Mouse (Mus musculus) heart, embryonic 15.5 days (tissue): Measurements from ENCODE around the gene Fam47c. TPM values are rescaled to one million over a fixed set of nuclear protein-coding genes. Genes with fewer than 3 reads are reported as not detected.

Experiments used
- ATAC-seq: fragments of 200-750 bp; cut with Nextera tagmentation; replicated peaks from 2 replicates; pipeline ENCODE4 v1.8.0; 2017; ENCODE audit warnings: low read depth, moderate TSS enrichment; ENCODE audit not compliant: insufficient number of reproducible peaks, insufficient read depth, low FRiP score
- H3K27ac ChIP-seq: fragments of 300-500 bp; sonication (generic); 2 replicates; pipeline ENCODE4 v1.5.1; 2015; ENCODE audit warnings: mild to moderate bottlenecking, inconsistent platforms
- H3K27me3 ChIP-seq: fragments of 300-500 bp; sonication (generic); 2 replicates; pipeline ENCODE4 v1.6.1; 2015; ENCODE audit warnings: inconsistent platforms
- H3K36me3 ChIP-seq: fragments of 300-500 bp; sonication (generic); 2 replicates; pipeline ENCODE4 v1.6.1; 2015; ENCODE audit warnings: mild to moderate bottlenecking, inconsistent platforms
- H3K4me1 ChIP-seq: fragments of 300-500 bp; sonication (generic); replicated peaks from 2 replicates; pipeline ENCODE4 v1.6.1; 2015; ENCODE audit warnings: inconsistent platforms
- H3K4me2 ChIP-seq: fragments of 300-500 bp; sonication (generic); 2 replicates; pipeline ENCODE4 v1.6.1; 2015; ENCODE audit warnings: inconsistent platforms, mild to moderate bottlenecking, moderate library complexity
- H3K4me3 ChIP-seq: fragments of 300-500 bp; sonication (generic); 2 replicates; pipeline ENCODE4 v1.5.1; 2015; ENCODE audit warnings: mild to moderate bottlenecking, inconsistent platforms
- H3K9ac ChIP-seq: fragments of 300-500 bp; sonication (generic); 2 replicates; pipeline ENCODE4 v1.6.1; 2015; ENCODE audit warnings: mild to moderate bottlenecking, inconsistent platforms
- H3K9me3 ChIP-seq: fragments of 300-500 bp; sonication (generic); replicated peaks from 2 replicates; pipeline ENCODE4 v1.6.1; 2016; ENCODE audit warnings: inconsistent platforms
- WGBS: fragments of 180-500 bp; shearing (Covaris S2); methylation state at CpG from one replicate; pipeline ENCODE4 v1.1.7; 2015; ENCODE audit warnings: mixed read lengths; 5-methylcytosine and 5-hydroxymethylcytosine counted together
- polyA plus RNA-seq: library from polyadenylated mRNA; unstranded; fragments of >200 nt; fragmentation: Nextera tagmentation; extraction: Ambion mirVana; gene quantifications from 2 replicates; pipeline ENCODE4 v1.2.1, GENCODE M21; 2015

Gene Fam47c
- not detected in 2 replicates for polyA plus RNA-seq

DNA sequence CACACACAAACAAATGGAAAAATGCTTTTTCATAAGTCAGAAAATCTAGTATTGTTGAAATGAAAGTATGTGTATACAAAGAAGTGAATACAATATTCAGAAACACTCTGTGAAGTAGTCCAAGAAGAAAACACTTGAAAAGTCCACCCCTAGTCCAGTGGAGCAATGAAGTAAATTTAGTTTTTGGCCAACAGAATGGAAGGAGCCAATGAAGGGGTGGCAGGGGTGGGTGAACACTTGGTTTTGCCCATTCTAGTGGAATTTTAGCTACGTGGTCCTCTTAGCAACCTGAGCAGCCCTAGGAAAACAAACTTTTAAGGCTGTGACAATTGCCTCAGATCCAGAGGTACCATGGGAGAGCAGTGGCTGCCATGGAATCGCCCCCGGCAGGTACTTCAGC is at the start of gene Fam47c:
Gene Fam47c (plus strand): TSS at position 301 of the 400 bp plus-strand sequence.
- 87% methylated on average over 3 of the region's 3 CpGs for WGBS

DNA sequence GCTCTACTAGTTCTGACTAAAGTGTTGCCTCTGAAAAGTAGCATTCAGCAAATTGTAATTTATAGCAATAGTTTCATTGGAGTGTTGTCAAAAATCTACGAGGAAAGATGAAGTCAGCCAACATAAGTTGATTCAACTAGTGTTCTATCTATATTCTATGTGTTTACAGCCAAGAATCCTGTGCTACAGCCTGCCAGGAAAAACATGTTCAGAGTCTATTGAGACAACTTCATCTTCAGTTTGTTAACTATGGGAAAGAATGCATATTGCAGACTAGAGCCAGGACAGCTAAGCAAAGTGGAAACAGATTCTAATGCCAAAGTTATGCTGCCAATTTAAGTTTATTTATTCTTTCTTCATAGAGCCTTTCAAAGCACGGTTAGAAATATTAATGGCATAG is 31.8 kb downstream of the Fam47c start:
- ATAC-seq = no peak
- WGBS = 45% methylated on average over 2 of the region's 2 CpGs
- Histone ChIP-seq H3K36me3 (no peaks in the 10 kb centered on the region), H3K27me3 (no peaks in the 10 kb centered on the region), H3K4me3 (no peak overlapping the region), H3K9me3 (no peaks in the 10 kb centered on the region), H3K27ac (no peak overlapping the region), H3K9ac (no peak overlapping the region), H3K4me2 (no peak overlapping the region), H3K4me1 (no peaks in the 10 kb centered on the region)

More for the DNA sequence above, at the start of gene Fam47c:
- Histone ChIP-seq H3K4me3 (no peak within 1 kb of the TSS), H3K27me3 (no peaks in the 10 kb centered on the region), H3K4me1 (no peaks in the 10 kb centered on the region), H3K36me3 (no peaks in the 10 kb centered on the region), H3K27ac (no peak within 1 kb of the TSS), H3K9me3 (no peaks in the 10 kb centered on the region), H3K4me2 (no peak within 1 kb of the TSS), H3K9ac (no peak within 1 kb of the TSS)
- no peak for ATAC-seq

DNA sequence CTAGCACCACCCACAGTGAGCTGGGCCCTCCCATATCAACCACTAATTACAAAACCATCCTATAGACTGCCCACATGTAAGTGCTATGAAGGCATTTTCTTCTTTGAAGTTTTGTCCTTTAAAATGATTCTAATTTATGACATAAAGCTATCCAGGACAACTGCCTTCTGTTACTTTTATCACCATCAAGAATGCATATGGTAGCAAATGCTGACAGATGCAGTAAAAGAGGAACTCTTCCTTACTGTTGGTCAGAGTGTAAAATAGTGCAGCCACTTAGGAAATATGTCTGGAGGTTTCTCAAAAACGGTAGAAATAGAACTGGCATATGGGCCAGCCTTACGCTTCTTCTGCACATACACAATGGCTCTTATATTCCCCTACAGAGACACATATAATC is 39.5 kb downstream of the Fam47c start:
- Histone ChIP-seq H3K4me3 (no peak overlapping the region), H3K36me3 (no peaks in the 10 kb centered on the region), H3K9ac (no peak overlapping the region), H3K4me1 (no peaks in the 10 kb centered on the region), H3K9me3 (no peaks in the 10 kb centered on the region), H3K4me2 (no peak overlapping the region), H3K27ac (no peak overlapping the region), H3K27me3 (no peaks in the 10 kb centered on the region)
- WGBS = 66% methylated on average over 2 of the region's 2 CpGs
- ATAC-seq = no peak

Other genes starting within 250 kb of the Fam47c start
- gene Prrg1, start 153.9 kb upstream of the Fam47c start, polyA plus RNA-seq = 5.6 and 5.7 TPM in 2 replicates